Mouse (Mus musculus) CH12.LX (cell line): ENCODE data around the gene Lrfn4.

ENCODE experiments used
- CHD2 ChIP-seq: IDR thresholded peaks from 2 replicates; pipeline ENCODE4 v1.6.1; 2011; ENCODE audit warnings: low read length, improper control_type of control experiment
- CTCF ChIP-seq, 2 experiments: IDR thresholded peaks in 1 of 2; conservative IDR thresholded peaks in 1 of 2; 2 replicates each; pipeline ENCODE4 v1.5.1; 2011 to 2012; ENCODE audit warnings: low read depth in 2 of 2, low read length in 2 of 2, improper control_type of control experiment in 1 of 2, inconsistent platforms in 1 of 2, mild to moderate bottlenecking in 1 of 2, moderate library complexity in 1 of 2
- EP300 ChIP-seq: IDR thresholded peaks from 2 replicates; pipeline ENCODE4 v1.6.1; 2011; ENCODE audit warnings: low read length, improper control_type of control experiment
- ETS1 ChIP-seq: conservative IDR thresholded peaks from 2 replicates; pipeline ENCODE4 v1.6.1; 2012; ENCODE audit warnings: low read depth, mild to moderate bottlenecking, inconsistent platforms, low read length, improper control_type of control experiment, moderate library complexity
- GABPA ChIP-seq: IDR thresholded peaks from 2 replicates; pipeline ENCODE4 v1.6.1; 2012; ENCODE audit warnings: low read depth, low read length, improper control_type of control experiment, inconsistent platforms; ENCODE audit not compliant: insufficient replicate concordance
- JUND ChIP-seq: conservative IDR thresholded peaks from 2 replicates; pipeline ENCODE4 v1.6.1; 2011; ENCODE audit warnings: low read depth, low read length, improper control_type of control experiment
- MAFK ChIP-seq: IDR thresholded peaks from 2 replicates; pipeline ENCODE4 v1.6.1; 2011; ENCODE audit warnings: low read length, improper control_type of control experiment; ENCODE audit not compliant: insufficient replicate concordance
- MAX ChIP-seq: IDR thresholded peaks from 2 replicates; pipeline ENCODE4 v1.6.1; 2011; ENCODE audit warnings: low read length, improper control_type of control experiment
- POLR2A ChIP-seq: IDR thresholded peaks from 2 replicates; pipeline ENCODE4 v1.6.1; 2011; ENCODE audit warnings: low read depth, mild to moderate bottlenecking, improper control_type of control experiment, low read length
- UBTF ChIP-seq: IDR thresholded peaks from 2 replicates; pipeline ENCODE4 v1.6.1; 2012; ENCODE audit warnings: low read depth, mild to moderate bottlenecking, inconsistent platforms, low read length, improper control_type of control experiment, moderate library complexity
- ZNF384 ChIP-seq: IDR thresholded peaks from 2 replicates; pipeline ENCODE4 v1.6.1; 2012; ENCODE audit warnings: low read depth, low read length, improper control_type of control experiment, inconsistent platforms

DNA sequence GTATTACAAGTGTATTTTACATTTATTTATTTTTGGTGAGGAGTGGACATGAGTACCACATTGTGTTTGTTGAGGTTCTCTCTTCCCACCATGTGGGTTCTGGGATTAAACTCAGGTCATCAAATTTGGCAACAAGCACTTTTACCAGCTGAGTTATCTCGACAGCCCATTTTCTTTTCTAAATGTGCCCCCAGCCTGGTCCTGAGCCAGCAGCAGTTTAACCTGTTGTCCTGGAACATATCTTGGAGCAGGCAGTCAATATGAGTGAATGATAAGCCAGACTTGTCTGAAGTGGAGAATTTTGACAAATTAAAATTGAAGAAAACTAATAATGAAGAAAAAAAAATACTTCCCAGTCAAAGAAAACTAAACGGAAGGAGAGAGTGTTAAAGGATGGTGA is 19.4 kb downstream of the Lrfn4 start:
- no peak for TF ChIP-seq EP300
- TF ChIP-seq GABPA: no peak
- no peak for TF ChIP-seq MAX
- no peak for TF ChIP-seq ETS1
- no peak for TF ChIP-seq POLR2A
- TF ChIP-seq ZNF384: no peak
- no peak for TF ChIP-seq CTCF (conservative IDR thresholded peaks at IDR 0.05 in 1 of 2, IDR thresholded peaks at IDR 0.05 in 1 of 2; ENCODE audit: low read depth in 2 of 2, low read length in 2 of 2)
- TF ChIP-seq JUND: no peak
- TF ChIP-seq MAFK: no peak
- TF ChIP-seq UBTF: no peak
- TF ChIP-seq CHD2: no peak
